Mouse (Mus musculus): ENCODE measurements around the gene Pdgfc.

The Pdgfc gene

DNA sequence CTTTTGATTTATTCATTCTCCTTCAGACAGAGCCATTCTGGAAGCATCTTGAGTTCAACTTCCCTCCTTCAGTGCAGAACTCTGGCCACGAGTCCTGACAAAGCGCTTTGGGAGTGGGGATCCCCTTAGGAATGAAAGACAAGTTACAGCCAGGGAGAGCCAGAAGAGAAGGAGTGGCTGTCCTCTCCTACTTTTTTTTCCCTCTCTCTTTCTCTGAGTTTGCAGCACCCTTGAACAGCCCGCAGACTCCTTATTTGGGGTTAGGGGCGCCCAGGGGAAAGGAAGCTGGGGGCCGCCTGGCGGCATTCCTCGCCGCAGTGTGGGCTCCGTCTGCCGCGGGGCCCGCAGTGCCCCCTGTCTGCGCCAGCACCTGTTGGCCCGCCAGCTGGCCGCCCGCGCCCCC is at the start of gene Pdgfc:
Gene Pdgfc (plus strand): TSS at position 266 of the 403 bp plus-strand sequence.
- no peak for DNase-seq (ENCODE audit: low spot score in 2 of 2)

DNA sequence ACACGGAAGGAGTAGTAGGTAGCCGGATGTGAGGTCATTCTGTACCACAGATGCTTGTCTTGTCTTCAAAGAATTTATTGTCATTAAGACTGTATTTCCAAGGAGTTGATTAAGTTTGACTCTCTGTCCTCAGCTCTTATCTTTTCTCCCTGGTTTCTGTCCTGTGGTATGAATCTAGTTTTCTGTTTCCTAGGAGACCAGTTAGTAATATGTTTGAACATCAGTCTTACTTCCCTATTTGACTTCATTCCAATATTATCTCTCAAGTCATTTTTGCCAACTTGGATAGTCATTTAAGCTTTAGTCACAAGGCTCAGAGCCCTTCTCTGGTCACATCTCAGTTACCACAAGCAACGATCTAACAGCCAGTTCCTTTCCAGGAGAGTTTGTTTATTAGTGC is 27.0 kb upstream of the Pdgfc start:
- DNase-seq (ENCODE audit: low spot score in 2 of 2), result no peak

DNA sequence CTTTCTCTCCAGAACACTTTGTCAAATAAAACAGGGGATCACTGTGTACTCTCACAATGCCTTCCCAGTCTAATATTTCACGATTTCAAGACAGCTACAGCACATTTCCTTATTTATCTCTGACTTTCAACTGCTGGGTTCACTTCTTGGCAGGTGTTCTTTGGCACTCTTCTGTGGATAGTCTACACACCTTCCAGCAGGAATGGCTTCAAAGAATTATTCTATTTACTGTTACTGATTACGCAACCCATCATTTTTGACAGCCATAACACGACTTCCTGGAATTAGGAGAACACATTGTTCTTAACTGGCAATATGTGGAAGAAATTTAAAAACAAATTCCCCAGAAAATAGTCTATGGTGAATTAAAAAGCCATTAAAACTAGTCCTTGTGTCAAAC is 26.3 kb upstream of the Pdgfc start:
- no peak for DNase-seq (ENCODE audit: low spot score in 2 of 2)

GRCm38 (mm10) chr3:81017385-81018051 is 18.7 kb upstream of the Pdgfc start:
- peak; percentile 51 to 71 for DNase-seq (ENCODE audit: low spot score in 2 of 2)

GRCm38 (mm10) chr3:81020064-81020463 is 16.2 kb upstream of the Pdgfc start:
- no peak for DNase-seq (ENCODE audit: low spot score in 2 of 2)

DNA sequence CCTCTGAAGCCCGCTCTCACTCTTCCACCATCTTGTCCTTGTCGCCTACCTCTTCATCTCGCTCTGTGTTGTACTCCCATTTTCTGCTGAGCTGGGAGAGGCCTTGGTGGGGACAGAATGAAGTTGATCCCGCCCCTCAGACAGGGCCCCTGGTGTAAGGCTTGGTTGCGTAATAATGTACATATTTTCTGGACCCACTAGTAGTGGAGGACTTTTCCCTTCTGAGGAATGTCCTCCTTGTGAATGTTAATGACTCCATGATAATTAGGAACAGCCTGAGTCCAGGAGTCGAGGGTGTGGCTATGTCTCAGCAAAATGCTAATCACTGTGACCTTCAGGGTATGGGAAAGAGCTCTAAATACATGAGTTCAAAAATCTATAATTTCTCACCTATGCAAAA is 14.4 kb upstream of the Pdgfc start:
- no peak for DNase-seq (ENCODE audit: low spot score in 2 of 2)

- no peak for DNase-seq (ENCODE audit: low spot score in 2 of 2)
These were observed 13.9 kb upstream of the Pdgfc start for GRCm38 (mm10) chr3:81022266-81022665.

- no peak for DNase-seq (ENCODE audit: low spot score in 2 of 2)
These were observed 13.4 kb upstream of the Pdgfc start for GRCm38 (mm10) chr3:81022845-81023244.

DNA sequence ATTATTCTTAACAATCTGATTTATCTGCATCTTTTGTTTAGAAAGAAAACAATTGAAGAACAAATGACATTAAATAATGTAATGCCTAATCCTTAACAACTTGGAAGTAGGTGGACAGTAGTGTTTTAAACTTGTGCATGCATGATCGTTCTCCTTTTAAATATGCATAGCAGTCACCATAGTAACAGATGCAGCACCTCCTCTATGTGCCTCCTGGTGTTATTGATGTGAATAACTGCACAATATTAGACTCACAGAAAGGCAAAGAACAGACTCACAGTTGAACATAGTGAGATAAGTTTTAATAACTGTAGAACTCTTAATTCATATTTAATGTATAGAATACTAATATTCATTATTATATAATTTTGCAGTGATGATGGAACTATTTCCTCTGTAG is 12.6 kb upstream of the Pdgfc start:
- DNase-seq (ENCODE audit: low spot score in 2 of 2), result no peak

GRCm38 (mm10) chr3:81025568-81026213 is 10.5 kb upstream of the Pdgfc start:
- no peak for DNase-seq (ENCODE audit: low spot score in 2 of 2)

DNA sequence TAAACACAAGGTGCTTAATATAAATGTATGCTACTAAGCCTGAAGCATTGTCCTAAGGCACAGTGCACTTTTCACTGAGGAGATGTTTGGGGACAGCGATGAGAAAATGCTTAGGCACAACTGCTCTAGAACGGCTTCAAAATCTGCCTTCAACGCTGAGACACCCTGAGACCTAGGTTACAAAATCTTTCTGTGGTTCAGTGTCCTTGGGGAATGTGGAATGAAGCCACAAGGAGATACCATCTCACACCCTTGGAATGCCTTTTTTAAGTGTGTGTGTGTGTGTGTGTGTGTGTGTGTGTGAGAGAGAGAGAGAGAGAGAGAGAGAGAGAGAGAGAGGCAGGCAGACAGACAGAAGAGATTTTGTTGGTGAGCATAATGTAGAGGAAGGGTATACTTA is 7.9 kb upstream of the Pdgfc start:
- DNase-seq (ENCODE audit: low spot score in 2 of 2), result no peak

- DNase-seq (ENCODE audit: low spot score in 2 of 2), result no peak
These were observed 6.9 kb upstream of the Pdgfc start for GRCm38 (mm10) chr3:81029321-81029720.

- no peak for DNase-seq (ENCODE audit: low spot score in 2 of 2)
These were observed 6.3 kb upstream of the Pdgfc start for GRCm38 (mm10) chr3:81029909-81030308.

- DNase-seq (ENCODE audit: low spot score in 2 of 2), result no peak
These were observed 5.9 kb upstream of the Pdgfc start for GRCm38 (mm10) chr3:81030311-81030710.

- no peak for DNase-seq (ENCODE audit: low spot score in 2 of 2)
These were observed 4.2 kb upstream of the Pdgfc start for GRCm38 (mm10) chr3:81032014-81032413.

DNA sequence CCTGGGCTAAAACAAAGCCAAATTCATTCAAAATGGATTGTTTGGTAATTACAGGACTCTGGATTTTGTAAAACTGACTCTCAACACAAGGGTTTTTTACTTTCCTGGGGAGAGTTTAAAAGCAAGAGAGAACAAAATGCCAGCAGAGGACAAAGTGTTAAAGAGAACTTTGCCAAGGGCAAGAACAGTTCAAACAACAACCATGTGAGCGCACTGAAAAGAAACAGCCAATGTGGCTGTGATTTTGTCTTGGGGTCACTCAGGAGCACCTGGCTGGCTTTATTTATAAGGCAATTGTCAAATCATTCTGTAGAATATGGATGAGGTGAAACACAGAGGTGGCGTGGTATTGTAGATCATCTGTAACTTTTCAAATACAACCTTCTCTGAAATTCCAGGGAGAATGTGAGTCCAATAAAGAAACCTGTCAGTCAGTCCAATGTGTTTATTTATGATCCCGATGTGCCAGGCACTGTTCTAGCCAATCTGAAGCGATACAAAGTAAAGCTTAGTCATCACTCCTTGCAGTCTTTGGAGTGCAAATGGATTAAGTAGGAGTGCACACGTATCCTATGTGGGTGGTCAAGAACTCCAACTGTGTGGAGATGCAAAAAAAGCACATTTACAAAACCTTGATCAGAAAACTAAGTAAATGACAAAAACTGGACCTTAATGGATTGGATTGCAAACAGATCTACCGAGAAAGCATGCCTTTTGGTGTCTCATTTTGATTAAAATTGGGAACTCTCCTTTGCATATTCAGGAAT is 1.7 kb upstream of the Pdgfc start:
- no peak for DNase-seq (ENCODE audit: low spot score in 2 of 2)

GRCm38 (mm10) chr3:81036554-81037311 is 517 bp downstream of the Pdgfc start:
- peak; percentile 37 to 66 for DNase-seq (ENCODE audit: low spot score in 2 of 2)

DNA sequence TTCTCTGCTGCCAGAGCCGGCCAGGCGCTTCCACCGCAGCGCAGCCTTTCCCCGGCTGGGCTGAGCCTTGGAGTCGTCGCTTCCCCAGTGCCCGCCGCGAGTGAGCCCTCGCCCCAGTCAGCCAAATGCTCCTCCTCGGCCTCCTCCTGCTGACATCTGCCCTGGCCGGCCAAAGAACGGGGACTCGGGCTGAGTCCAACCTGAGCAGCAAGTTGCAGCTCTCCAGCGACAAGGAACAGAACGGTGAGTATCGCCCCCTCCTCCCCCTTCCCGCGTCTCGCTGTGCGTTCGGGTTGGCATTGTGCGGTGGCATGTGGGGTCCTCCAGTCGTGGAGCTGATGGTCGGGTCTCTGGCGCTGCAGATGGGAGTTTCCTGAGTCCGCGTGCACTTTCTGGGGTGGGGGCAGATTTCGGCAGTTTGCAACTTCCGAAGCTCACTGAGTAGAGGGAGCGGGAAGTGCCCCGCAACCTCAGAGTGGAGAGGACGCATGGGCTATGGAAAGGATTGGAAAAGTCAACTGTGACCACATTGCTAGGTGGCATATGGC is 1.2 kb downstream of the Pdgfc start:
- peak; percentile 10 to 46 for DNase-seq (ENCODE audit: low spot score in 2 of 2)

GRCm38 (mm10) chr3:81039131-81039653 is 3.0 kb downstream of the Pdgfc start:
- no peak for DNase-seq (ENCODE audit: low spot score in 2 of 2)

- DNase-seq (ENCODE audit: low spot score in 2 of 2), result no peak
These were observed 8.6 kb downstream of the Pdgfc start for GRCm38 (mm10) chr3:81044653-81045343.

All from urinary bladder, adult 18-20 months (tissue).